Mouse (Mus musculus): ENCODE measurements around the gene Pno1. TPM values are rescaled to one million over a fixed set of nuclear protein-coding genes. Genes with fewer than 3 reads are reported as not detected.

Gene Pno1
- total and polyA plus RNA-seq, 3 experiments, result 6.0 to 35.7 (median 30.2) TPM

GRCm38 (mm10) chr11:17170938-17171729, 40.2 kb downstream of the Pno1 start:
- 100% methylated on average over 1 of the region's 1 CpGs for WGBS

GRCm38 (mm10) chr11:17169262-17169661, 42.1 kb downstream of the Pno1 start:
- no peak overlapping the region for H3K9ac ChIP-seq (ENCODE audit: low read depth, low read length)
- peaks cover 23% of the 10 kb centered on the region for H3K36me3 ChIP-seq (ENCODE audit: control insufficient read depth, insufficient read depth, low read length)
- H3K4me1 ChIP-seq (ENCODE audit: control insufficient read depth, insufficient read depth, low read length), result peaks cover 18% of the 10 kb centered on the region
- no peak overlapping the region for H3K27ac ChIP-seq
- intact Hi-C loops (cut with DNase I), result loop anchor here (10.0 kb wide), 1 partner anchor 776 kb away; no protein-coding TSS in a partner anchor
- no peaks in the 10 kb centered on the region for H3K27me3 ChIP-seq (ENCODE audit: control insufficient read depth, insufficient read depth, low read length)
- 44% methylated on average over 2 of the region's 2 CpGs for WGBS
- H3K4me3 ChIP-seq, result no peak overlapping the region
- peaks cover 13% of the 10 kb centered on the region for H3K79me2 ChIP-seq (replicated peaks; ENCODE audit: control insufficient read depth, insufficient read depth, low read length)
- DNase-seq, result no peak
- TF ChIP-seq POLR2A (IDR thresholded peaks at IDR 0.05; ENCODE audit: insufficient read depth, low read depth, low read length), result no peak
- no peak for TF ChIP-seq EP300 (IDR thresholded peaks at IDR 0.05; ENCODE audit: insufficient read depth, low read depth, low read length)
- TF ChIP-seq CTCF (IDR thresholded peaks at IDR 0.05), result no peak

More at GRCm38 (mm10) chr11:17170938-17171729, 40.2 kb downstream of the Pno1 start:
- H3K4me1 ChIP-seq (ENCODE audit: control insufficient read depth, insufficient read depth, low read length), result peaks cover 11% of the 10 kb centered on the region
- intact Hi-C loops (cut with DNase I), result no loop called here
- TF ChIP-seq CTCF (IDR thresholded peaks at IDR 0.05) (no peak), POLR2A (IDR thresholded peaks at IDR 0.05; ENCODE audit: insufficient read depth, low read depth, low read length) (no peak), EP300 (IDR thresholded peaks at IDR 0.05; ENCODE audit: insufficient read depth, low read depth, low read length) (no peak)
- H3K4me3 ChIP-seq, result no peak overlapping the region
- no peak overlapping the region for H3K9ac ChIP-seq (ENCODE audit: low read depth, low read length)
- H3K27me3 ChIP-seq (ENCODE audit: control insufficient read depth, insufficient read depth, low read length), result no peaks in the 10 kb centered on the region
- H3K36me3 ChIP-seq (ENCODE audit: control insufficient read depth, insufficient read depth, low read length), result peaks cover 23% of the 10 kb centered on the region
- peaks cover 9% of the 10 kb centered on the region for H3K79me2 ChIP-seq (replicated peaks; ENCODE audit: control insufficient read depth, insufficient read depth, low read length)
- DNase-seq, result no peak
- no peak overlapping the region for H3K27ac ChIP-seq

GRCm38 (mm10) chr11:17166627-17167026, 44.7 kb downstream of the Pno1 start:
- intact Hi-C loops (cut with DNase I), result loop anchor here (10.0 kb wide), 1 partner anchor 778 kb away; no protein-coding TSS in a partner anchor
- Histone ChIP-seq H3K79me2 (replicated peaks; ENCODE audit: control insufficient read depth, insufficient read depth, low read length) (peaks cover 16% of the 10 kb centered on the region), H3K9ac (ENCODE audit: low read depth, low read length) (no peak overlapping the region), H3K36me3 (ENCODE audit: control insufficient read depth, insufficient read depth, low read length) (peaks cover 28% of the 10 kb centered on the region), H3K4me1 (ENCODE audit: control insufficient read depth, insufficient read depth, low read length) (peaks cover 26% of the 10 kb centered on the region), H3K4me3 (no peak overlapping the region), H3K27ac (no peak overlapping the region), H3K27me3 (ENCODE audit: control insufficient read depth, insufficient read depth, low read length) (no peaks in the 10 kb centered on the region)
- TF ChIP-seq EP300 (IDR thresholded peaks at IDR 0.05; ENCODE audit: insufficient read depth, low read depth, low read length) (no peak), POLR2A (IDR thresholded peaks at IDR 0.05; ENCODE audit: insufficient read depth, low read depth, low read length) (no peak)
- WGBS, result 82% methylated on average over 7 of the region's 7 CpGs
- no peak for DNase-seq

GRCm38 (mm10) chr11:17163956-17164355, 47.4 kb downstream of the Pno1 start:
- DNase-seq, result no peak
- Histone ChIP-seq H3K27me3 (ENCODE audit: control insufficient read depth, insufficient read depth, low read length) (no peaks in the 10 kb centered on the region), H3K27ac (no peak overlapping the region), H3K36me3 (ENCODE audit: control insufficient read depth, insufficient read depth, low read length) (peaks cover 20% of the 10 kb centered on the region), H3K4me3 (no peak overlapping the region), H3K4me1 (ENCODE audit: control insufficient read depth, insufficient read depth, low read length) (peaks cover 21% of the 10 kb centered on the region), H3K9ac (ENCODE audit: low read depth, low read length) (no peak overlapping the region), H3K79me2 (replicated peaks; ENCODE audit: control insufficient read depth, insufficient read depth, low read length) (peaks cover 12% of the 10 kb centered on the region)
- TF ChIP-seq POLR2A (IDR thresholded peaks at IDR 0.05; ENCODE audit: insufficient read depth, low read depth, low read length), result no peak
- no peak for TF ChIP-seq EP300 (IDR thresholded peaks at IDR 0.05; ENCODE audit: insufficient read depth, low read depth, low read length)
- no peak for TF ChIP-seq CTCF (IDR thresholded peaks at IDR 0.05)
- intact Hi-C loops (cut with DNase I), result loop anchor here (5.0 to 10.0 kb wide), 2 partner anchors 93 to 781 kb away; partner anchors contain the start of gene C1d
- 44% methylated on average over 1 of the region's 1 CpGs for WGBS

- TF ChIP-seq EP300 (IDR thresholded peaks at IDR 0.05; ENCODE audit: insufficient read depth, low read depth, low read length), result no peak
- peak; percentile 91 for TF ChIP-seq CTCF (IDR thresholded peaks at IDR 0.05)
- H3K36me3 ChIP-seq (ENCODE audit: control insufficient read depth, insufficient read depth, low read length), result peaks cover 16% of the 10 kb centered on the region
- intact Hi-C loops (cut with DNase I), result loop anchor here (1.0 to 10.0 kb wide), 3 partner anchors 51 to 785 kb away; partner anchors contain the start of genes C1d and Pno1
- WGBS, result under 1% methylated on average over 12 of the region's 12 CpGs
- no peaks in the 10 kb centered on the region for H3K27me3 ChIP-seq (ENCODE audit: control insufficient read depth, insufficient read depth, low read length)
- peak overlapping the region; percentile 94 for H3K4me3 ChIP-seq
- H3K79me2 ChIP-seq (replicated peaks; ENCODE audit: control insufficient read depth, insufficient read depth, low read length), result peaks cover 8% of the 10 kb centered on the region
- peak overlapping the region; percentile 89 for H3K27ac ChIP-seq
- H3K9ac ChIP-seq (ENCODE audit: low read depth, low read length), result peak overlapping the region; percentile 99; the same call in 1 of the 2 replicates
- DNase-seq, result peak; percentile 35 to 50
- peaks cover 14% of the 10 kb centered on the region for H3K4me1 ChIP-seq (ENCODE audit: control insufficient read depth, insufficient read depth, low read length)
Measured at GRCm38 (mm10) chr11:17160242-17160641, 51.1 kb downstream of the Pno1 start.

- WGBS, result under 1% methylated on average over 45 of the region's 46 CpGs
- Histone ChIP-seq H3K79me2 (replicated peaks; ENCODE audit: control insufficient read depth, insufficient read depth, low read length) (peaks cover 8% of the 10 kb centered on the region), H3K9ac (ENCODE audit: low read depth, low read length) (peak overlapping the region; percentile 99), H3K4me1 (ENCODE audit: control insufficient read depth, insufficient read depth, low read length) (peaks cover 13% of the 10 kb centered on the region), H3K27me3 (ENCODE audit: control insufficient read depth, insufficient read depth, low read length) (no peaks in the 10 kb centered on the region), H3K4me3 (peak overlapping the region; percentile 94), H3K36me3 (ENCODE audit: control insufficient read depth, insufficient read depth, low read length) (peaks cover 16% of the 10 kb centered on the region), H3K27ac (peak overlapping the region; percentile 89)
- peak; percentile 62 to 72 for DNase-seq
- intact Hi-C loops (cut with DNase I), result loop anchor here (1.0 to 10.0 kb wide), 4 partner anchors 52 to 785 kb away; partner anchors contain the start of genes C1d, Fbxo48 and Pno1
- TF ChIP-seq EP300 (IDR thresholded peaks at IDR 0.05; ENCODE audit: insufficient read depth, low read depth, low read length) (no peak), CTCF (IDR thresholded peaks at IDR 0.05) (no peak)
Measured at GRCm38 (mm10) chr11:17159738-17160241, 51.6 kb downstream of the Pno1 start.
